Mouse (Mus musculus): ENCODE data around the gene Pkmyt1.

The Pkmyt1 gene

GRCm38 (mm10) chr17:23725999-23726757, at the start of gene Pkmyt1:
Pkmyt1 (plus strand) TSS chr17:23726336.
- in situ Hi-C loops (cut with MboI, MseI): no loop called here

DNA sequence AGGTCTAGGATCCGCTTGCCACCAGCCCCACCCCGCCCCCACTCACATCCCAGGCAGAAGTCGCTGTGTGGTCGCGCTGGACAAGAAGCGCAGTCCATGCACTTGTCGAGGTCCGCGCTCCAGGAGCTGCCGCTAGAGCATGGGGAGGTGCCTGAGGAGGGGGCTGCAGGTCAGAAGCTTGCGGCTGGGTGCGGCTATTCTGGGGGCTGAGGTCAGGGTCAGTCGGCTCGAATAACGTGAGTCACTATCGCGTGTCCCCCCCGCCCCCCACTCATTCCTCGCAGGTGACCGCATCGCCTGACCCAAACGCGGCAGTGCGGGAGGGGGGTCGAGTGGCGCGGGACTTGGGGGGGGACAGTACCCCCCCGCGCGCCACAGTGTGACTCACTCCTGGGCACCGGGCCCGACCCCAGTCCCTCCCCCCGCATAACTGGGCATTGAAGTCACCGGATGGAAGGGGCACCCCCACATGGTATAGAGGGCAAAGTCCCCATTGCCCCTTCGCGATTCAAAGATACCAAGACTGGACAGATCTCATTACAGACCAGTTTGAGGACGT, 49.6 kb upstream of the Pkmyt1 start:
- in situ Hi-C loops (cut with MboI, MseI): no loop called here

- in situ Hi-C loops (cut with MboI, MseI): no loop called here
Observed at GRCm38 (mm10) chr17:23677236-23677679, 48.9 kb upstream of the Pkmyt1 start, which contains the start of gene Tnfrsf12a. Tnfrsf12a (minus strand) TSS chr17:23677468.

- in situ Hi-C loops (cut with MboI, MseI): no loop called here
Observed at GRCm38 (mm10) chr17:23679127-23679835, 46.9 kb upstream of the Pkmyt1 start, which contains the start of gene Cldn6. Cldn6 (plus strand) TSS chr17:23679249.

DNA sequence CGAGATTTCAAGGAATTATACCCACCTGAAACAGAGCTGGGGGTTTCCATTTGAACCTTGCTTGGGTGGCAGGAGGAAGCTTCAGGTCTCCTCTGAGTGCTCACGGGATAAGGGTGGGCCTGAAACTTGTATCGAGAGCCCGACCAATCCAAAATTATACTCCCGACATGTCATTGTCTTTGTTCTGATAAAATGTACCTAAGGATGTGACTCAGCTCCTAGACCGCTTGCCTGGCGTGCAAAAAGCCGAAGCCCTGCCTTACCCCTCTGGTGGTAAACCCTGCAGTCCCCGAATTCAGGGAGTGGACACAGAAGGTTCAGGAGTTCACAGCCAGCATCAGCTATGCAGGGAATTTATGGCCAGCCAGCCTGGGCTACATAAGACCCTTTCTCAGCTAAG, 45.8 kb upstream of the Pkmyt1 start:
- in situ Hi-C loops (cut with MboI, MseI): no loop called here

GRCm38 (mm10) chr17:23681086-23681485, 45.0 kb upstream of the Pkmyt1 start:
- in situ Hi-C loops (cut with MboI, MseI): no loop called here

DNA sequence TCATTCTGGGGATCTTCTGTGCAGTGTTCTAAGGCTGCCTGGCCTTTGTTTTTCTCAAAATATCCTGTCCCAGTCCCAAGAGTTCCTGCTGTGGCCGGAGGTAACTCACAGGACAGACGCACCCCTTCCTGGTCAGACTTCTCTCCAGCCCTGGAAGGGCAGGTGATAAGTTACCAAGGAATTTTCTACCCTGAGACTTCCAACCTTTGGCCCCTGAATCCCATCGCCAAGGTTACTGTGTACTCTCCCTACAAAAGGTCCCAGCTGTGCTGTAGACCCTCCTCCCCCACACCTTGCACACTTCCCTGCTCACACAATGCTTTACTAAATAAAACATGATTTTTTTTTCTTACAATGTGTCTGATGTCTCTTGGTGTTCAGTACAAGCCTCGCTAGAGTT, 44.0 kb upstream of the Pkmyt1 start:
- in situ Hi-C loops (cut with MboI, MseI): no loop called here

DNA sequence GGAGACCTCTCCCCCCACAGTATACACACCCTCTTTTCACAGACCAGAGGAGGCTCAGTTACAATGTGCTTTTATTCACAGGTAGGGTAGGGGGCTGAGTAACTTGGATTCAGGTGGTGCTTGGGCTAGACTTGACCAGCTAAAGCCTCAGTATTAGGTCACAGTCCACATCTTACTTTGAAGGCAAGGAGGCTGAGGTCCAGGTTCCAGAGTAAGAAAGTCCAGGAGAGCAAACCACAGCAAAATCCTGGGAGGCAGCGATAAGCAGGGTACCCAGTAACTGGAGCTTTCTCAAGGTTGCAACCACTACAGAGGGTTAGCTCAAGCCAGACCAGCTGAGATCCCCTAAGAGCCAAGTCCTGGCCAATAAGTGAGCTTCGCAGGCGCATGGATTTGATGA, 43.6 kb upstream of the Pkmyt1 start:
- in situ Hi-C loops (cut with MboI, MseI): no loop called here

DNA sequence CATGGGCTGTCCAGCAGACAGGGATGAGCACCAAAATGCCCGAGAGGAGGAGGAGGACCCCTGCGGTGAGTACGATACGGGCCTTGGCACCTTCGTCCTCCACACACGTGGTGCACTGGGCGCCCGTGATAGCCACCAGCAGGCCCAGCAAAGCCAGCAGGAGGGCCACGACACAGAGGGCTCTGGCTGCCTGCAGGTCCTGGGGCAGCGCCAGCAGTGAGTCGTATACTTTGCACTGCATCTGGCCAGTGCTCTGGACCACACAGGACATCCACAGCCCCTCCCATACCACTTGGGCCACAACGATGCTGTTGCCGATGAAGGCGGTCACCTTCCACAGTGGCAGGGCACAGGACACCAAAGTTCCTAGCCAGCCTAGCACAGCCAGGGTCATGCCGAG, 42.9 kb upstream of the Pkmyt1 start:
- in situ Hi-C loops (cut with MboI, MseI): no loop called here

DNA sequence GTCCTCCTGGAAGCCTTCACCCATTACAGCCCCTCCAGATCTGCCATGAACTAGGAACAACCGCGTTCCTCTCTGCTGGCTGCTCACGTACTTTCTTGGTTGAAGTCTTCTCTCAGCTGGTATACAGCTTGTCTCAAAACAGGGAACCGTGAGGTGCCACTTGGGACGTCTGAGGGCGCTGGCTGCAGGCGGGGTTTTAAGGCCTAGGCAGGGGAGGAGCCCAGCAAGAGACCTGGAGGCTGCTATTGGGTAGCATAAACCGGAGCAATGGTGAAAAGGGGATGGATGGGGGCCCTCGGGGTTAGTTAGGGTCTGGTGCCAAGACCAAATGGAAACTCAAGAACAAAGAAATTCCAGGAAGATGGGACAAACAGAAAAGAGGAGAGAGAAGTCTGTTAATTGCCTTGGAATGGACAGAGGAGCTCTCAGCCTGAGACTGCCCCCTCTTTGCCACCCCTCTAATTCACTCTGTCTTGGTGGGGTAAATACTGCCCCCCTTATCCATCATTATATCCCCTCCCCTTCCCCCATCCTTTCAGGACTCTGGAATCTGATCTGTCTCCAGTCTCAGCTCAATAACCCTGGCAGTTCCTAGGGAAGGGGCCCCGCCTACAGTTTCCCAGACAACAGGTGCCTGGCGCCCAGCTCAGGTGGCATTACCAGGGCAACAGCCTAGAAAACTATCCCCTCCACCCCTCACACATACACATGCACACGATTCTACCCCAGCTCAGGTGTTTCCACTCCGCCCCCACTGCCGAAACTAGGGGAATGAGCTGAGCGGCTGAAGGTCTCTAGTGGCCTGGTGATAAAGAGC, 42.1 kb upstream of the Pkmyt1 start, which contains the start of gene Cldn9:
Cldn9 (minus strand) TSS at position 171 of the 817 bp plus-strand sequence.
- in situ Hi-C loops (cut with MboI, MseI): no loop called here

DNA sequence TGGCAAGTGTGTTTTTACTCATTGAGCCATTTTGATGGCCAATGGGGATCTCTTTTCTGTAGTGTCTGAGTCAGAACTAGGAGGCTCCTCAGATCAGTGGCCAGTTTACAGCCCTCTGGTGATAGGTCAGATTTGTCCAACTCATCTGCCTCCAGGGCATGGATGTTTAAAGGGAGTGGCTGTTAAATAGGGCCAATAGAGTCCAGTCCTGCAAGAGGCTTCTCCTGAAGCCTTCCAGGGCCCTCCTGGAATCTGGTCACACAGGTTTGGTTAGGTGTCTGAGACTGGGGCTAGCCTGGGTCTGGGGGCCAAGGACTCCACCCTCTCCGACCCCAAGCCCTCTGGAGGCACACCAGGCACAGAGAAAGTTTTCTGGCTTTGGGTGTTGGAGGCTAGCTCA, 31.6 kb upstream of the Pkmyt1 start:
- in situ Hi-C loops (cut with MboI, MseI): no loop called here

DNA sequence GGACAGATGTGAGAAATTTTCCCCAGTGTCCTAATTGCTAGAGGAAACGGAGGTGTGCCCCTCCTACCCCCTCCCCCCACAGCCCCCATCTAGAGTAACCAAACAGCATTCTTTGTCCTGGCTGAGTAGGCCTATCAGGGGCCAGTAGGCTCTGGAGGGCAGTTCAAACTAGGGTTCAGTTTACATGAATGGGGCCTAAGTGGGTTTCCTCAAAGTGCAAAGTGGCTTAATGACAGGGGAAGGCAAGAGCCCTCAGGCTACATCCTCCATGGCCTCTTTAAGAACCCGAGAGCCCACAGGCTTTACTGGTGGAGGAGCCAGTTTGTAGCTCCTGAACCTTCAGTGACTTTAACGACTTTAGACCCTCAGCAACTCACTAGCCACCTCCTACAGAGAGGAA, 30.3 kb upstream of the Pkmyt1 start:
- in situ Hi-C loops (cut with MboI, MseI): no loop called here

DNA sequence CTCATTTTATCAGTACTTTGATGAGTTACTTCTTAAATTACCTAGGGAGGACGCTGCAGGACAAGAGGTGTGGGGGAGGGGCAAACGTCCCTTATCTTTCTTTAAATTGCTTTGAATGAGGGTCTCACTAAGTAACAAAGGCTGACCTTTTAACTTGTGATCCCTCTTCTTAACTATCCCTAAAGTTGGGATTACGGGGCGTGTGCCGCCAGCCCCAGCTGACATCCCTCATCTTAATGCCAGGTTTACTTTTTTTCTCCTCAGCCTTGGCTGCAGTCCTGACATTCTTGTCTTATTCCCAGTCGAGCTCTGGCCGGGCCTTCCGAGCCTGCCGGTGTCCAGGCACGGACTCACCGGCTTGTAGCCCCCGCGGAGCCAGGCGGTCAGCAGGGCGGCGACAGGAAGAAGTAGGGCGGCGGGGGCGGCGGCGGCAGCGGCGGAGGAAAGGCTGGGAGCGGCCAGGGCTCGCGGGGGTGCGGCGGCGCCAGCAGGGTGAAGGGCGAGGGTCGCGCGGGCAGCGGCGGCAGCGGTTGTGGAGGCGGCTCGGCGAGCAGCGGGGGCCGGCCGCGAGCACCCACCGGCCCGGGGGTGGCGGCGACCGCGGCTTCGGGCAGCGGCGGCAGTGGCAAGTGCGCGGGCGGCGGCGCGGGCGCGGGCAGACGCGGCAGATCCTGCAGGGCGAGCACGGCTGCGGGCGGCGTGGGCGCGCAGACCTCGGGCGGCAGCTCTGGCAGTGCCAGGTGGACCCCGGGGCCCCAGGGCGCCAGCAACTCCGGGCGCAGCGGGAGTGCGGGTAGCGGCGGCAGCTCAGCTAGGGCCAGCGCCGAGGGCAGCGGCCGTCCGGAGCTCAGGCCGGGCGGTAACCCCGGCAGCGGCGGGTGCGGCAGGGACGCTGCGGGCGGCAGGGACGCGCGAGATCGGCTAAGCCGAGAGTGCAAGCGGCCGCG, 26.7 kb upstream of the Pkmyt1 start:
- in situ Hi-C loops (cut with MboI, MseI): no loop called here

DNA sequence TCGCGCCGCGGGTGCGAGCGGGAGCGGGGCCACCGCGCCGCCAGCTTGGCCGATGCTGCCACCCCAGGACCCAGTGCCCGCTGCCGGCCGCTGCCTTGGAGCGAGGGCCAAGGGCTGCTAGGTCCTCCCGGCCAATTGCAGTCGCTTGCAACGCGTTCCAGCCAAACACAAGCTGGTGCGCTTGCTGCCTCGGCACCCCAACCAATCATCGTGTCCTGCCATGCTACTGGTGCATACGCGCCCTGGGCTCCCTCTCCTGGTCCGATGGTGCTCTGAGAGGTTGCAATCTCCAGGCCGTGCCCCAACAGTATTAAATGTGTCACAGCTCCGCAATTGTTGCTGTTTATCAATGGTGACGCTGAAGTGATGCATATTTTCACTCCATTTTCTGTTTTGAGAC, 26.1 kb upstream of the Pkmyt1 start:
- in situ Hi-C loops (cut with MboI, MseI): no loop called here

DNA sequence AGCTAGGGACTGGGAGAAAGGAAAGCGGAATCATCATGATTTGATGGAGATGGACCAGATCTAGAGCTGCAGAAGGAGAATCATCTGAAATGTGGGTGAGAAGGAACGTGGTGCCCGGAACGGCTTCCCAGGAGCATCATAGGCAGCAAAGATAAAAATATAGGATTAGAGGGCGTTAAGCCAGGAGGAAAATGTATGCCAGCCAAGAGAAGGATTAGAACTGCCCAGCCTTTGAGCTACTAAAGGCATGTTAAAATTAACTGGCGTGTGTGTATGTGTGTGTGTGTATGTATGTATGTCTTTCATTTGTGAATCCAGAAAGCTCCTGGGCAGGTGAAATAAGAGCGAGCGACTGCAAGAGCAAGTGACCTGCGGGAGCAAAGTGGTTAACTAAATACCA, 22.8 kb upstream of the Pkmyt1 start:
- in situ Hi-C loops (cut with MboI, MseI): no loop called here

DNA sequence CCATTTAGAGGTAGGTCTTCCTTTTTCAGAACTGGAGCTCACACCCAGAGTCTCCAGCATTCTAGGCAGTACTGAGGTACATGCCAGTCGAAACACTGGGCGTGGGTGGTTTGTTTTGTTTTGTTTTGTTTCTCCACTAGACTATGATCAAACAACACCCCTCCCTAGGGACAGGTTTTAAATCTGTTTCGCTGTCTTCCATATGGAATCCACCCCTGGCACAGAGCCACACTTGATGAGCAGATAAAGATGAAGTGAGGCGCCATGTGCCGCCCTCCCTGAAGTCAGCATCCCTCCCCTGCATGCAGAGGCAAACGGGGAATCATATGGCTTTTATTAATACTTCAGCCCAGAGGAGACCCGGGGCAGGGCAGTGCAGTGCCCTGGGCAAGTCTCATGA, 21.4 kb upstream of the Pkmyt1 start:
- in situ Hi-C loops (cut with MboI, MseI): loop anchor here (5.0 kb wide), 1 partner anchor 37 kb away; no protein-coding TSS in a partner anchor

- in situ Hi-C loops (cut with MboI, MseI): loop anchor here (5.0 kb wide), 1 partner anchor 38 kb away; no protein-coding TSS in a partner anchor
Observed at GRCm38 (mm10) chr17:23705525-23706104, 20.5 kb upstream of the Pkmyt1 start.

- in situ Hi-C loops (cut with MboI, MseI): loop anchor here (5.0 kb wide), 1 partner anchor 39 kb away; no protein-coding TSS in a partner anchor
Observed at GRCm38 (mm10) chr17:23706212-23706611, 19.9 kb upstream of the Pkmyt1 start.

- in situ Hi-C loops (cut with MboI, MseI): no loop called here
Observed at GRCm38 (mm10) chr17:23717003-23717402, 9.1 kb upstream of the Pkmyt1 start.

DNA sequence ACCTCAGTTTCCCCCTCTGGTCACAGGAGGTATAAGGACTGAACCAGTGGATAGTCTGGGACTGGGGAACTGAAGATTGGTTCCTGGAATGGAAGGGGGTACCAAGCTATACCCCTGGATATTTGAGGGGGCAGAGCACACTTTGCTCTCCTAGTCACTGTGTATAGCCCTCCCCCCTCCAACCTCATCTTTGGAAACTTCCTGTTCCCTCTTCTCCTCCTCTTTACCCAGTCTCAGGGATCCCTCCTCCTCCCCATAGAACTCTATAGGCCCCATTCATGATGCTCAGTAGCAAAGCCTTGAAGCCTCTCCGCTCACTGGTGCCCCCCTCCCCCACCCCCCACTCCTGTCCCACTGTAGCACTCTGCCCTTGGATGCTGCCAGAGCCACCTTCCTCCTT, 6.7 kb upstream of the Pkmyt1 start:
- in situ Hi-C loops (cut with MboI, MseI): no loop called here

Data from T-helper 17 cell (primary cell).